Mouse (Mus musculus) right cerebral cortex, postnatal 36 days (tissue): Measurements from ENCODE around the gene Nop9.

ENCODE experiments used
- DNase-seq, 2 experiments: peaks; one replicate each; pipeline ENCODE4 v3.0.0; 2022; ENCODE audit warnings: low spot score in 2 of 2, mixed read lengths in 1 of 2

Gene Nop9

GRCm38 (mm10) chr14:55745180-55745860, at the start of gene Nop9, which contains the start of gene Dhrs1:
Nop9 (plus strand) TSS chr14:55745693.
Dhrs1 (minus strand) TSS chr14:55745690.
- DNase-seq = peak; percentile 76

GRCm38 (mm10) chr14:55697226-55697625, 48.3 kb upstream of the Nop9 start:
- DNase-seq = no peak

GRCm38 (mm10) chr14:55701131-55701530, 44.4 kb upstream of the Nop9 start:
- no peak for DNase-seq

GRCm38 (mm10) chr14:55702761-55703160, 42.7 kb upstream of the Nop9 start:
- DNase-seq = no peak

- DNase-seq = no peak
These were observed 39.4 kb upstream of the Nop9 start for GRCm38 (mm10) chr14:55706051-55706600.

- no peak for DNase-seq
These were observed 38.1 kb upstream of the Nop9 start for GRCm38 (mm10) chr14:55707397-55707796.

DNA sequence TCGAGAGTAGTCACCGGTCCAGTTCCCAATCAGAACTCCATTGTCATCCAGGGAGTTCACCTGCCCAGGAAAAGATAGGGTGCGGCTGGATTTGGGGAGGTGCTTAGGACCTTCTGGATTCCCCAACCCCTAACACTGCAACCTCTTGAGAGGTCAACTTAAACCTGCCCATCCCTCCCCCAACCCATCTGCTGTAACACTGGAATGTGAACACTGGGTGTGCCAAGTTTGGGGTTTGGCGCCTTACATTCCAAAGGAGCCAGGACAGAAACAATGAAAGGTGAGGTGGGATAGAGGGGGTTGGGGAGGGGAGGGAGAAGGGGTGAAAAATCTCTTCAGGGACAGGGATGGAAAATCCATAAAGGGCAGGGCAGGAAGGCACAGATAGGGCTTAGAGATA, 36.0 kb upstream of the Nop9 start:
- DNase-seq = no peak

- no peak for DNase-seq
These were observed 33.7 kb upstream of the Nop9 start for GRCm38 (mm10) chr14:55711786-55712185.

DNA sequence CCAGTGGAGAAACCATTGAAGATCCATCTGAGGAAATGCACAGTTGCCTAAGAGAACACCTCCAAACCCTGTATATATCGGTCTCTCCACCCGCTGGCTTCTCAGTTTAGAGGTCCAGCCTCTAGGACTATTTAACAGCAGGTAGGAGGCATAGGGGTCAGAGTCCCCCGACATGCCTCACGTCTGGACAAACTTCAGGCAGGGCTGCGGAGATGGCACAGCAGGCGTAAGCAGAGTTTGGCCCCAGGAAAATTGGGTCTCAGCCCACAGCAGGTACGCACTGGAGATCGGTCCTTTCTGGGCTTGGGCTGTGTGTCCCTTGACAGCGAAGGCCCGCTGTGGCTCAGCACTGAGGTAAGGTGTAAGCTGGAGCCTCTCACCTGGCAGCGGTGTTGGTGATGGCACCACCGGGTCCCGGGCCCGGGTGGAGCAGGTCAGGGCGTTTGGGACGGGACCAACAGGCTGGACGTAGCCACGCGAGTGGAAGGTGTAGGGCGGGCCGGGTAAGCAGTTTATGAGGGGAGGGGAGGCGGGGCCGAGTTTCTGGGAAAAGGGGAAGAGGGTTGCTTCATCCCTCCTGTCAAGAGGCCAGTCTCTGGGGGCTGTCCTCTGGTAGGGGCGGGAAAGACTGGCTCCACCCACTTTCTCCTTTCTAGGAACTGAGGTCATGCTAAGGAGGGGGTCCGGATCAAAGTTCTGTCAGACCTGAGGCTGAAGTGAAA, 32.3 kb upstream of the Nop9 start:
- no peak for DNase-seq

- no peak for DNase-seq
These were observed 31.8 kb upstream of the Nop9 start, which contains the start of gene Tgm1 for GRCm38 (mm10) chr14:55713729-55714122. Tgm1 (minus strand) TSS chr14:55713926.

DNA sequence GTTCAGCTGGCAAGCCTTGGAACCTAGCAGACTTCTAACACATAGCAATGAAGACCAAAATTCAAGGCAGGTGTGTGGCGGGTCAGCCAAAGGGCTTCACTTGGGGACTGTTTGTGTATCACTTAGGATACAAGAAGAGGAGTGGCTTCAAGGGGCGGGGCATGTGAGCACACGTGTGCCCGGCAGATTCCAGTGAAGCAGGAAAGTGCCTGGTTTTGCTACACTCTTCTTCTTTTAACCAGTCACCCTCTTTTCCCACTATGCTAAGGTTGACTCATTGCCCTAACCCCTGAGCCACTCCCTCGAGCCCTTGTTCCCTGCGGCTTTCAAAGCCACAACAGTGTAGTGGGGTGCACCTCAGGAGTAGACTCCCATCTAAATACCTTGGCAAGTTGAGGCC, 30.6 kb upstream of the Nop9 start:
- no peak for DNase-seq

DNA sequence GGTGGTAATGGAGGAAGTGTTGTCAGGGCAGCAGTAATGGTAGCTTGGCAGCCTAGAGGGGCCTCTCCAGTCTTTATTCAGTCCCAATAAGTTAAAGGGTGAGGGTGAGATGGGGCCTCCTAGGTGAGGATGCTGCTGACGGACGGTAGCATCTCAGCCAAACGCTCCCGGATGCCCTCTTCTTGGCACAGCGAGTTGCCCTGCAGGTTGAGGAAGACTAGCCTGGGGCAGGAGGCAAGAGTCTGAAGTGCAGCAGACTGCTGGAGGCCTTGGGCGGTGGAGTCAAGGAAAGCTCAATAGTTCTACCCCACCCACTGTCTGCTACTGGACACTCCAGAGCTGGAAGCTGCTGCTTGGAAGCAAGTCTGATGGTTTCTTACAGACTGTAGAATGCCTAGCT, 29.2 kb upstream of the Nop9 start:
- no peak for DNase-seq

DNA sequence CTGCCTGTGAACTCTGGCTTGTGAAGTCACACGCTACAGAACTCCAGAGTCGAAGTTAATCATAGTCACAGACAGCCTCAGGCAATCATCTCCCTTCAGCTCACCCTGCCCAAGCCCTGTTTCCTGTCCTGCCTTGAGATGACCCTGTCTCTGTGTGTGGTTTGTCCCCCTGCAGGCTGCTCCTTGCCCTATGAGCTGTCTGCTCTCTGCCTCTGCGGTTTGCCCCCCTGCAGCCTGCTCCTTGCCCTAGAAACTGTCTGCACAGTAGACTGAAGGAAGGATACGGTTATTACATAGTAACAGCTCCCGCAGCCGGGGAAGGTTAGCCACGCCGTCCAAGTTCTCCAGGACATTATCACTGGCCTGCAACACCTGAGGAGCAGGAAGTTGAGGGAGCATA, 28.6 kb upstream of the Nop9 start:
- no peak for DNase-seq

- DNase-seq = no peak
These were observed 25.8 kb upstream of the Nop9 start for GRCm38 (mm10) chr14:55719737-55720136.

DNA sequence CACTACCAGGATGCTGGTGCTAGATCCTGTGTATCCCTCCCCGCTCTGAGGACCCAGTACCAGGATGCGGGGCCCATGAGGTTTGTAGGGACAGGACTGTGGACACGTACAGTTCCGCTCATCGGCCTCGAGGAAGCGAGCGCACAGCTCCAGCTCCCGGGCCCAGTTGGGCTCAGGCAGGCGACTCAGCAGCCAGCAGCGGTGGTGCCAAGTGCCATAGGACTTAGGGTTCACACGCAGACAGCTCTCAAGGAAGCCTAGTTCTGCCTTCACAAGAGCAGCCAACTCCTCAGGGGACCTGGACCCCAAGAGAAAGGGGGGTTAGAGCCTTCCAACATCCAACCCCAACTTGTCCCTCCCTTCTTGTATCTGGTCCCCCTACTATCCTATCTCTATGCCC, 24.8 kb upstream of the Nop9 start:
- no peak for DNase-seq

GRCm38 (mm10) chr14:55721076-55721475, 24.4 kb upstream of the Nop9 start:
- DNase-seq = no peak

DNA sequence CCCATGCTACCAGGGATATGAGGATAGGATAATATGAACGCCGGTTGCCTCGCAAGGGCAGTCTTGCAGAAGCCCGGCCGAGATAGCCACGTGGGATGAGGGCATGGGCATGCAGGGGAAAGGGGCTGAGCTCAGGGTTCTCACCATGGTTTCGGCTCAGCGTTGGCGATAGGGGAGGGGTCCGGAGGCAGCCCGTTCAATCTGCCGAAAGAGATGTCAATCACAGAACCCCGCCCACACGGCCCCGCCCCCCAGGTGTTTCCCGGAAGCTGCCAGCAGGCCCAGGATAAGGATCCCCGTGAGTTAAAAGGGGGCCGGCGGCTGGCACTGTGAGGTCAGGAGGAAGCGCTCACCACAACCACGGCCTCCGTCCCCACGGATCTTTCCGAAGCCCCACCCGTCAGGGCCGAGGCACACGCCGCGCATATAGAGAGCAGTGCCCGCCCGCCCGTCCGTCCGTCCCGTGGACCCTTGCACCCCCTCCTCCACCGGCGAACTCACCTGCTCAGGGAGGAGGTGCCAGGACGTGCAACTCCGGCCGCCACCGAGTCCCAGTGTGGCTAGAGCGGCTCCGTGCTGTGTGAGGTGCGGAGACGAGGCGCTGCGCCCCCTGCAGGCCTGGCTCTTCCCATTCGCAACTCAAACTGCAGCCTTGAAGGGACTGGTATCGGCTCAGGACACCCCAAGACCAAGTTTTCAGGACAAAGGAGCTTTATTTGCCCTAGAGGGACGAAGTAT, 23.6 kb upstream of the Nop9 start, which contains the start of gene Rabggta:
Gene Rabggta, minus strand, starts transcription at position 564 of the 738 bp plus-strand sequence.
- peak; percentile 90 to 93 for DNase-seq

DNA sequence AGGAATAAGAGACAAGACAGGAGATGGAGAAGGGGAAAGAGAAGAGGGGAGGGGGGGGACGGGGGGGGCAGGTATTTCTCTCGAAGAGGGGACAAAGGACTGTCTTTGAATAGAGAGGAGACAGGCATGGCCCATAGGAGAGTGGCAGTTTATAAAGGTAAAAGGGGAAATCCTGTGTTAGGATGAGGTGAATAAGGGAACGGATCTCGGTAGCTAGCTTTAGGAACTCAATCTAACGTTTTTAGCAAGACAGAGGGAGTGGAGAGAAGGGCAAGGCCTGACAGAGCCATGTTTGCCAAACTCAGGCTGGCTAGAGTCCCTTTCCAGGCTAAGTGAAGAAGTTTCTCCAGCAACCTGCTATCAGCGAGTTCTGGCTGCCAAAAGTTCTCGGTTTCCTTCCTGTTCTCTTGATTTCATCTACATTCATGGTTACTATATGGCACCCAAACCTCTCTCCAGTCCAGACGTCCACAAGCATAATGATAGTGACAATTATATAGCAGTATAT, 23.0 kb upstream of the Nop9 start:
- DNase-seq = no peak

DNA sequence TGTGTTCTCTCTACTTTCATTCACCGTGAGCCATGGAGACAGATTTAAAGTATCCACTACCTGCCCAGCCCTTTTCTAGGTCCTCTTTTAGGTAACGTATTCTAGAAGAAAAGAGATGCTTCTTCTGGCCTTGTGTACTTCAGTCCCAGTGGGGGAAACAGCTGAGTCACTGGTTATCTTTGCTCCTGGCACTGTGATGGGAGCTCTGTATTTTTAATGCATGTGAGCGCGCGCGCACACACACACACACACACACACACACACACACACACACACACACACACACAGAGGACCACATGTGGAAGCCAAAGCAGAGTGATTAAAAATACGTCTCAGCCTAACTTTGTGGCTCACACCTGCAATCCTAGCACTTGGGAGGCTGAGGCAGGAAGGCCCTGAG, 22.1 kb upstream of the Nop9 start:
- DNase-seq = no peak

- no peak for DNase-seq
These were observed 21.1 kb upstream of the Nop9 start for GRCm38 (mm10) chr14:55724411-55724871.

DNA sequence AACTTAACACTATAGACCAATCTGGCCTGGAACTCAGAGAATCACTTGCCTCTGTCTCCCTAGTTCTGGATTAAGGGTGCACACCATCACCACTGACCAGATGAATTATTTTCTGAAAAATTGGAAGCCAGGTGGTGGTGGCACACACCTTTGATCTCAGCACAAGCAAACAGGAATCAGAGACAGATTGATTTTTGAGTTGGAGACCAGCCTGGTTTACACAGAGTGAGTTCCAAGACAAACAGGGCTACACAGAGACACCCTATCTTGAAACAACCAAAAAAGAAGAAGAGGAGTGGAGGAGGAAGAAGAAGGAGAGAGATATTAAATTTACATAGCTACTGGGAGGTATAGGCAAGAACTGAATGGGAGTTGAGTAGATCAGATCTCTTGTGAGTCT, 19.2 kb upstream of the Nop9 start:
- no peak for DNase-seq
